Mouse (Mus musculus) mesoderm, embryonic 11.5 days (tissue): ENCODE measurements around the gene Gpx2.

Experiments
- DNase-seq: peaks from one replicate; pipeline ENCODE4 v3.0.0-alpha.2; 2012; ENCODE audit warnings: low read depth, low spot score

The Gpx2 gene

DNA sequence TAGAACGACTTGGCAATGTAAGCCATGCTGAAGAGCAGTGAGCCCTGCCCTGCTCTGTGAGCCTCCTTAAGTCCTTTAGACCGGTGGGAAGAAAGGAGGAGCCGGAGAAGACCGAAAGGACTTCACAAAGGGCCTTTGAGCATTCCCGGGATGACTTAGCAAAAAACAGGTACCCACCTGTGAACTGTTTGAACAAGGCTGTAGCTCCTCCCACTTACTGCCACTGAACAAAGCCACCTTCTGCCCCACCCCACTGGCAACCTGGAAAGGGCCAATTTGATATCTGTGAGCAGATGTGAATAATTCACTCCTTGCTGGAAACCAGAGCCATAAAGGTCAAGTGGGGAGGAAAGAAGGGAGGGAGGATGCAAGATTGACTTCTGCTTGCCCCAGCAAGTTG, at the start of gene Gpx2:
TSS of gene Gpx2 (minus strand) at position 205 of the 400 bp plus-strand sequence.
- DNase-seq, result no peak

DNA sequence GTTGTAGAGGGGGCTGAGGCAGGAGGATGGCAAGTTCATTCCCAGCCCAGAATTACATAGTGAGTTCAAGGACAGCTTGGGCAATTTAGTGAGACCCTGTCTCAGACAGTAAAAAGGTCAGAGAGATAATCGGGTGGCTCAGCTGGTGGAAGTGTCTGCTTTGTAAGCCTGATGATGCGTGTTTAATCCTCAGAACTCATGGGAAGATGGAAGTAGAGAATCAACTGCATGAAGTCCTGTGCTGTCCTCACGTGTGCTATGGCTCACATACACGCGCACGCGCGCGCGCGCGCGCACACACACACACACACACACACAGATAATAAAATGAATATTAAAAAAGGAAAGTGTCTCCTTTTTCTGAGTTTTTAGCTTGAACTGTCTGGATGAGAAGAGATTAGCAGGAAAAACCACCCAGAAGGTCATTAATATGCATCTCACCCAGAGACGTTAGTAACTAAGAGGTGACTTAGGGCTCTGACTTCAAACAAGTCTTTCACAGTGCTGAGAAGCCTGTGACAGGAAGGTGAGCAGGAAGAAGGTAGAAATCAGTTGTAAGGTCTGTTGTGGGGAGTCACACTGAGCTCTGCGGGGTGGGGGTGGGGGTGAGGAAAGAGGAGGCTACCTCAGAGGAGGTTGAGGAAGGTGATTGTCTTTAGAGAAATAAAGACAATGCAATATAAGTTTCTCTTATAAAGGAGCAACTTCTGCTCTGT, 49.1 kb upstream of the Gpx2 start:
- no peak for DNase-seq

DNA sequence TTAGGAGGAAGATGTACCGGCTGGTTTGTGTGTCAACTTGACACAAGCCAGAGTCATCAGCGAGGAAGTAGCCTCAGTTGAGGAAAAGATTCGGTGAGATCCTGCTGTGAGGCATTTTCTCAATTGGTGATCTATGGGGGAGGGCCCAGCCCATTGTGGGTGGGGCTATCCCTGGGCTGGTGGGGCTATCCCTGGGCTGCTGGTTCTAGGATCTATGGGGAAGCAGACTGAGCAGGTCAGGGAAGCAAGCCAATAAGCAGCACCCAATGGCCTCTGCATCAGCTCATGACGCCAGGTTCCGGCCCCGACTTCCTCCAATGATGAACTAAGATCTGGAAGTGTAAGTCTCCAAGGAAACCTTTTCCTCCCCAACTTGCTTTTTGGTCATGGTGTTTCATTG, 44.7 kb upstream of the Gpx2 start:
- no peak for DNase-seq

DNA sequence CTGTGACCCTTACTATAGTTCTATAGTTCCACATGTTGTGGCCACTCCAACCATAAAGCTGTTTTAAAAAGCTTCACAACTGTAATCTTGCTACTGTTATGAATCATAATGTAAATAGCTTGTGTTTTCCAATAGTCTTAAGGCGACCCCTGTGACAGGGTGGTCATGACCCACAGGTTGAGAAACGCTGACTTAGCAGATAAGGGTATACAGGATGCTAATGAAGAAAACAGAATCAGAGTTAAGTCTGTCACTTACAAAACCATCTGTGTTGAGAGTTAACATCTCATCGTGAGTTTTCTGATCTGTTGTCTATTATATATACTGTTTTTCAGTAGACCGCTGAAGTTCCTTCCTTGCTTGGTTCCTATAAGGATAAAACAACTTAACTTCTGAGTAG, 43.9 kb upstream of the Gpx2 start:
- DNase-seq, result no peak

DNA sequence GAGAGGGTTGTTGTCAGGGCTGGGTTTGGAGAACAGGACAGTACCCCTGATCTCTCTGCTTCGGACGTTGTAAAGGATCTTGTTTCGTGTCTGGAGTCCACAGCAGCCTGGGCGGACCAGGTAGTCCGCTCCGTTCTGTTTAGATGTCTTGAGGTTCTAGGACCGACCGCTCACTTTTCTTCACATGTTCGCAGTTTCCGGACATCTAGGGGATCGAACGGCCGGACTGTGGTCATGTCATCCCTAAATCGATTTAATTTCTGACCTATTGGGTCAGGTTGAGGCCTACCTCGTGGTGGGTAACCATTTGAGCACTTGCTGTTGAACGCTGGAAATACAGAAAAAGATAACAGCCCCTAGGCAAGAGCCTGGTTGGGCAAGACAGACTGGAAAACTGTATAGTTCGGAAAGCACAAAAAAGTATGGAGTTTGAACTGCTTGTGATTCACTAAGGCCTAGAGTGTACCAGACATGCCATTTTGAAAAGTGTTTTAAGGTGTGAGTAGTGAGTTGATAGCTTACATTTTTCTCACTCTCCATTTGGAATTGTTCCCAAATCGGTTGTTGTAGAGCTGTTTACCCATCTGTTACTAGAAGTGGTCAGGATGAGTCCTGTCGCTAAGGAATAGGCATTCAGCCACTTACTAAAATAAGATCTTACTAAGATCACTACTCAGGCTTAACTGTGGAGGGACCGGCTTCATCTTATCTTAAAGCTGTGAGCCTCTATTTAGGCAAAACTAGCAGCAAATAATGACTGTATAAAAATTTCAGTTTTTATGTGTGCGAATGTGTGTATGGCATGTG, 42.7 kb upstream of the Gpx2 start:
- DNase-seq, result no peak

DNA sequence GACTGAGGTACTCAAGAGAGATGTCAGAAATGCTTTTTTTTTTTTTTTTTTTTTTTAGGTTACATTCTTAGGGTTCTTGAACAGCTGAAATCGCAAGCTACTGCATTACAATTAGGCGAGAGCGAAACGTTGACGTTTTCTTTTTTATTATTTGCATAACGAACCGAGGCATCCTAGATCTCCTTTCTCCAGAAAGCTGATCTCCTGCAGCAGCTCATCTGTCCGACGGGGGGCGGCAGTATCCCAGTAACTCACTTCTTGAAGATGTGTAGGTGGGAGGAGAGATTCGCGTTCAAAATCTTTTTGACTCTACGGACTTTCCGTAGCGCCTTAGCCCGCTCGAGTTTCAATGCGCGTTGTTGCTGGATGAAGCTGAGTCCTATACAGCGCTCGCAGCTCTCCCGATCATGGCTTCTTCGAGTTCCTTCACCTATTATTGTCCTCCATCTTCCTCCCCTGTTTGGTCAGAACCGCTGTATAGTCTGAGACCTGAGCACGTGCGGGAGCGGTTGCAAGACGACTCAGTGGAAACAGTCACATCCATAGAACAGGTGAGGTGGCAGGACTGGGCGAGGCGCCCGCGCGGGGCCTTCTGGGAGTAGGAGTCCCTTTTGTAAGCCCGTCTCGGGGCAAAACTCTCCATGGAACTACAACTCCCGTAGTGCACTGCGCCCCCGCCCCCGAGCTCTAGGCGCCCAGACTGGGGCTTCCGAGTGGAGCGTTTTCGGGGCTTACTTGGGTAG, 41.9 kb upstream of the Gpx2 start:
- DNase-seq, result peak; percentile 96

DNA sequence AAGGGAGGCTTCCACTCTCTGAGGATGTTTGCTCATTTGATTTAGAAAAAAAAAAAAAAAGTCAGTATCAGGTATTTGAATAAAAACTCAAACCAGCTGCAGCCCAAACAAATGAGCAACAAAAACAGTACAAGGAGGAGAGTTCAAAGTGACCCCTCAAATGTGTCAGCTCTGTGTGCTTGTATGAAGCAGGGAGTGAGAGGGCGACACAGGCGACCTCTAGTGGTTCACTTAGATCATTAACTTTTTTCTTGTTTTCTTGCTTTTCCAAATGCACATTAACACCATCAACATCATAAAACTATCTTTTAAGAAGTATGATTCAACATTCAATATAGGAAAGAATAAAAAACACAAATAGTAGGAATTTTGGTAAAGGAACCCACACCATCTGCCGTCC, 37.4 kb upstream of the Gpx2 start:
- DNase-seq, result peak; percentile 59

DNA sequence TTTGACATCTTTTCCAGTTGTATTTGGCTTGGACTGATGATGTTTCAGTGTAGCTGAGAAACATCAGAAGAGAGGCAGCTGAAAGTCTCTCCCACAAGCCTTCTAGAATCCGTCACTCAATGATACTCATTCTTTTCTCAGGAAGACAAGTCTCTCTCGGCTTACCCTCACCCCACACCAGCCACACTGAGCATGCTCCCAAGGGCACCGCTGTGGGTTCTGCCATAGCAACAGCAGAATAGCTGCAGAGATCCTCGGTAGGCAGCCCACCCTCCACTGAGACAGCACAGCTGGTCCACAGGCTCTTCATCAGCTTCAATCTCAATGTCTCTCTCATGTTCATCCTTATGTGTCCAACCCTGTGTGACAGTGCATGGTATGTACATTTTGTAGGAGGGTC, 29.9 kb upstream of the Gpx2 start:
- DNase-seq, result no peak

DNA sequence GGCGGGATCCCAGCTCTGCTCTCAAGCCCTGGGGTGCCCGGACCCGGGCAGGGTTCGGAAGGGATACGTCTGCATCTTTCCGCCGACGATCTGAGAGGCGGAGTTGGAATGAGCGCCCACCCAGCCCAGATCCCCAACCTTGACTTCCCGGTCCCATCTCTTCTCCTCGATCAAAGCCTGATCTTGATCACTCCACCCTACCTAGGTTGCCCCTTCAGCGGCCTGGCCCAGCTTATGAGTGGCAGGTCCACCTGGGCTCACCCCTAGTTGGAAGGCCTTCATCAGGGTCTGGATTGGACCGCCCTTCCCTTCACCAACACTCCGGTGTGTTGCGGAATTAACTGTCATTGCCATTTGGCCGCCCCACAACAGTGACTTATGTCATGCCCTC, 27.3 kb upstream of the Gpx2 start, which contains the start of gene Rab15:
TSS of gene Rab15 (minus strand) at position 258 of the 391 bp plus-strand sequence.
- no peak for DNase-seq

DNA sequence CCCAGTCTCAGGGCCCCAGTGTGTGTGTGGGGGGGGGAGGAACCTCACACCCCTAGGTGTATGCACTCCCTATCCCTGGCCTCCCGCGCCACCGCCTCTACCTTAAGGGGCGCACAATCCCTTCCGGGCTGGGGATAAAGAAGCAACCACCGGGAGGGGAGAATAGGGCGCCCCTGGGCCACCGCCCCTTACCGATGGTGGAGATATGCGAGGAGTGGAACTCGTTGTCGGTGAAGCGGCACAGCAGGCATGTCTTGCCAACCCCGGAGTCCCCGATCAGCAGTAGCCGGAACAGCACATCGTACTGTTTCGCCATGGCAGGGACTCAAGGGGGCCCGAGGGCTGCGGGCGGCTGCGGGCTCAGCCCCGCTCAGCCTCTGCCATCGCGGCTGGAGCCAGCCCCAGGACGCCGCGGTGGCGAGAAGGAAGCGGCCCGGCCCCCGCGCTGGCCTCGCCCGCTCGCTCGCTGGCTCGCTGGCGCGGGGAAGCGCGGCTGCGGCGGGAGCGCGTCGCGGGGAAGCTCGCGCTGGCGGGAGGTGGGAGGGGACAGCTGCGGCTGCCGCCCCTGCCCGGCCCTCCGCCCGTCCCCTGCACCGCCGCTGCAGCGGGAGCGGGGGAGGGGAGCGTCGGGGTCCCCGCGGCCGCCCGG, 26.8 kb upstream of the Gpx2 start:
- no peak for DNase-seq

DNA sequence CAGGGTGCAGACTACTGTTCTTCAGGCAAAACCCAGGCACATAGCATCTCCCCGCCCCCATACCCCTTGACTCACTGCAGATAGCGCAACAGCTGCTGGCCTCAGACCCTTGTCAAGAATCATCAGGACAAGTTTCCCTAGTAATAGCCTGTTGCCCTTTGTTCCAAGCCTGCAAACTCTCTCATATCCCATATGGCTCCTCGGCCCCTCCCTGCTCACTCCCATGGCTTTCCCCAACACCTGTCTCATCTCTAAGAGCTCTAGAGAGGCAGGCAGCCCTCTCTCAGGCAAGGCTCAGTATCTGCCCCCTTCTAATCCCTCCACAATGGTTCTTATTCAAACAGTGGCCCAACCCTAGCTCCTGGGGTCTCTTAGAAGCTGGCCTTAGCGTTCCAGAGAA, 25.3 kb upstream of the Gpx2 start:
- peak; percentile 34 for DNase-seq

DNA sequence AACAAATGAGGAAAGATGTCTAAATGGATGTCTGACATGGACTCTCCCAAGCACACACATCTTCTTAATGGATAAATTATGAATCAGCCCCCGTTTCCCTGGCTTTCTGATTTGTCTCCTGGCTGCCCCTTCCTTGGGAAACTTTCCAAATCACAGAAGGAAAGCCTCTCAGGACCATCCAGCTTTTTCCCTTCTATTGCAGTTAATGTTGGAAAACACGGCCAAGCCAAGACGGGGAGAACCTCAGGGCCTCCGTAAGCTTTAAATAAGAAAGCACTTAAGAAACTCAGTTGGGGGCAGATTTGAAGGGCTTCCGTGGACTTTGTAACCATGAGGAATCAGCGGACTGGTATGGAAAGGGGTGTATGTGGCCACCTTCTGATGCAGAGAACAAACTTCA, 24.5 kb upstream of the Gpx2 start:
- DNase-seq, result no peak

DNA sequence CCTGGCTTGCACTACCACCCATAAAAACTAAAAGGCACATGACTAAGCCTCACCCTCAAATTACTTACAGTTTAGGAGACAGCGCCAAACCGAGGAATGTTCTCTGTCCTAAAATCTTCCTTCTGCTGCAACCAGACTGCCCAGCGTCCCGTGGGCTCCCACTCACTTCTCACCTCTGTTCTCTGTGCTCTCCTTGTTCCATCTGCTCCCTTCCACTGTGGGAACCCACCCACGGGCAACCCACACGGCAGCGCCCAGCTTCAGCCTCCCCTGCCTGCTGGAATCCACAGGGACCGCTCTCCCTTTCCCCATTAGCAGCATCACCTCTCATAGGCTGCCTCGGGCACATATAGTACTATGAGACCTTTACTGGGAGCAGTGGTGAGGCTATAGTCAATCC, 23.6 kb upstream of the Gpx2 start:
- no peak for DNase-seq

DNA sequence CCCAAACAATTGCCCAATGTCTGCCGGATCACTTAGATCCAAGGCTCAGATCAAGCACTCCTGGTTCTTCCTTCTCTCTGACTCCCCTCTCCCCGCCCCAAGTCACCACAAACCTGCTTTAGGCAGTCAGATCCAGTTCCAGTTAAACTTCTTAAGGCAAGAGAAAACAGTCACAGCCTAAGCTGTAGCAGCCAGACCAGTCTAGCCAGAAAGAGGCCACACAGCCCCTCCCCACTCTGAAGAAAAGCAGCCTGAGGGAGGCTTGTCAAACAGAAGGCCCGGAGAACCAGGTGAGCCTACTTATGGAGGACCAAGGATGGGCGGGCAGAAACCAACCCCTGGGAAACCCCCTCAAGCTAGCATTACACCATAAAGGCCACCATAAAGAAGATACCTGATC, 22.8 kb upstream of the Gpx2 start:
- DNase-seq, result no peak

DNA sequence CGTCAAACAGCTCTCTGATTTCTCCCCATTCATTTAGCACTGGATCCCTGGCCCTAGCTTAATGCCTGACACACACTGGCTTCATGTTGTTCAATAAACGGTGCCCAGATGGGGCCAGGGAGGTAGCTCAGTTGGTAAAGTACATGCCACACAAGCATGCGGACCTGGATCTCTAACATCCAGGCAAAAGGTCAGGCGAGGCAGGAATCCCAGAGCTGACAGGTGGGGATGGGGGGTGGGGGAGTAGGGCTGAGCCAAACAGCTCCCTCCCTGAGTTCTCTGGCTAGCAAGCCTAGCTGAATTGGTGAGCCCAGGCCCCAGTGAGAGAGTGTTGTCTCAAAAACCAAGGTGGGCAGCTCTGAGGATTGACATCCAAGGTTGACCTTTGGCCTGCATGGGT, 21.8 kb upstream of the Gpx2 start:
- no peak for DNase-seq

DNA sequence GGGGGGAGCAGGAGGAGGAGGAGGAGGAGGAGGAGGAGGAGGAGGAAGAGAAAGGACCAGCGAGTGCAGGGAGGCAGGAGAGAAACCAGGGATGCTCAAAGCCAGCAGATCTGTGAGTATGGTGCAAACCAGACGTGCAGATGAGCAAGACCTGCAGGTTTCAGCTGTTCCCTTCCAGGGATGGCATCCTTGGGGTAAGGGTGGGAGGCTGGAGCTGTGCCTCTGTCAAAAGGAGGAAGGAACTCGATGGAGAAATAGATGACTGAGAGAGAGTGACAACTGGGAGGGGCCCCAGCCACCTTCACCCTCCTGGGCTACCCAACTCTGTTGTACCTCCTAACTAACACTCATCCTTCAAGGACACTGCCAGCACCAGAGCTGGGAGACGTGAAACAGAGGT, 21.4 kb upstream of the Gpx2 start:
- DNase-seq, result no peak

DNA sequence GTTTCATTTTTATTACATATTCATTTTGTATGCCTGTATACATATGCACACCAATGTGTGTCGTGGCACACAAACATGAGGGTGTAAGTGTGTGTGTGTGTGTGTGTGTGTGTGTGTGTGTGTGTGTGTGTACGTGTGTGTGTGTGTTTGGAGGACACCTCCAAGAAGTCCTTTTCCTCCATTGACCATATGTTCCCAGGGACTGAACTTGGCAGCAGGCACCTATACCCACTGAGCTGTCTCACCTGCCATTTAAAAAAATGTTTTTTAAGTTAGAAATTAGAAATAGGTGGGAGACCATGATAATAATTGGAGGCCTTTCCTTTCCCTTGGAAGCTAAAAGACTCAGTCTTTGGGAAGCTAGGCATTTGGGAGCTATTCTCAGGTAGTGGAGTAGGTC, 18.8 kb upstream of the Gpx2 start:
- no peak for DNase-seq

DNA sequence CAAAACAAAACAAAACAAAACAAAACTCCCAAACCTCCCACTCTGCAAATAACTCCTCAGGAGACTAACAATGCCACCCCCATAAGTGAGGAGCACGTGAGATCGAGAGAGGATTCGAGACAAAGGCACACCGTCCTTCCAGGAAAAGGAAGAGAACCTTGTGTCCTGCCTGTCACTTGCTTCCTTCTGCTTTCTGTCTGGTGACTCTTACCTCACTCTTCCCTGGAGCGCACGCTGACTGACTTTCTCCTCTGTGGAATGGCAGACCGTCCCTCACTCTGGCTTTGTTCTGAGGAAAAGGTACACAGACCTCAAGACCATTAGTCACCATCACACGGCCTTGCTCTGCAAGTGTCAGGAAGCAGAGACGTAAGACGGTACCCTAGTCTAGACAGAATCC, 18.2 kb upstream of the Gpx2 start:
- no peak for DNase-seq

DNA sequence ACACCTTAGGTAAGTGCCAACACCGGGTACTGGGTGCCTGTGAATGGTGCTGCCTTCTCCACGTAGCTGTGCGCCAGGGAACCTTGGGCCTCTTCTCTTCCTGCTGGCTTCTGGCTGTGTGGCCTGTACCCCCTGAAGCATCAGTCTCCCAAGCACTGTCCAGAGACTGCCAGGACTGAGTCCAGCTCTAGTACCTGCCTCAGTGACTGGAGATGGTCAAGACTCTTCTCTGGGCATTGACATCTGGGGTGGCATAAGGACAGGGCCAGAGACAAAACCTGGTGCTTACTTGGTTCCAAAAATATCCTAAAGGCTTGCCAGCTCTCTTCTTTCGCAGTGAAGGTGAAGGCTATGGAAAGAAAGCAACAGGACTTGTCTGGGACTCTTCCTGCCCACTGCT, 15.7 kb upstream of the Gpx2 start:
- no peak for DNase-seq

DNA sequence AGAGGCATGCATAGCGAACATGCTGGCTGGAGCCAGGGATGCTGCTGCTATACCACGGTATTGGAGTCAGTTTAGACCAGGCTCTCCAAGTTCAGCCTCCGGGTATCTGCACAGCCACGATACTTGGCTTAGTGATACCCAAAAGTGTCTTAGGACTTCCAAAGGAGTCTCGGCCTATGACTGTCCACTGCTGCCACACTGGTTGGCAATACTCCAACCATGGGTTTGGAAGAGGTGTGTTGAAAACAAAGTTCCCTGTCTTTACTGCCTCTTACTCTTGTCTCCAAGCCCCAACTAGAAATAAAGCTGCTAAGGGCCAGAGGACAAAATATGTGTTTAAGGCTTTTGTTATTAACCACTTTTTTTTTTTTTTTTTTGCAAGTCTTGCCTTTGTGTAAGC, 15.1 kb upstream of the Gpx2 start:
- no peak for DNase-seq

DNA sequence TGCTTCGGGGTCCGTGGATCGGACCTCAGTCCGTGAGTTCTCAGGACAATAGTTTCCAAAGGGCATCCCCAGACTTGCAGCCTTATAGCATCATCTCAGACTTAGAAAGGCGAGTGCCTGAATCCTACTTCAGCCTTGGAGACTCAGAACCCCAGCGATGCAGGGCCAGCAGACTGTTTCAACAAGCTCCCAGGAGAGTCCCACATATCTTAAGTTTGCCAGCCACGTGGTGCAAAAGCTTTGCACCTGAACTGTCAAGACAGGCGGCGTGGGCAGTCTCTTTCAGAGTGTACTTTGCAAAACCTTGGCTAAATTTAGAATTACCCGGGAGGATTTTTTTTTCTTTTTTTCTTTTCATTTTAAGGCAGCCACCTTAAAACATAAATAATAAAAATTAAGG, 12.4 kb upstream of the Gpx2 start:
- DNase-seq, result no peak
